Mouse (Mus musculus): ENCODE results near the gene Zbtb48. TPM values are rescaled to one million over a fixed set of nuclear protein-coding genes. Genes with fewer than 3 reads are reported as not detected.

Zbtb48 gene
- total and polyA plus RNA-seq, 3 experiments = 9.8 to 13.9 (median 13.4) TPM

DNA sequence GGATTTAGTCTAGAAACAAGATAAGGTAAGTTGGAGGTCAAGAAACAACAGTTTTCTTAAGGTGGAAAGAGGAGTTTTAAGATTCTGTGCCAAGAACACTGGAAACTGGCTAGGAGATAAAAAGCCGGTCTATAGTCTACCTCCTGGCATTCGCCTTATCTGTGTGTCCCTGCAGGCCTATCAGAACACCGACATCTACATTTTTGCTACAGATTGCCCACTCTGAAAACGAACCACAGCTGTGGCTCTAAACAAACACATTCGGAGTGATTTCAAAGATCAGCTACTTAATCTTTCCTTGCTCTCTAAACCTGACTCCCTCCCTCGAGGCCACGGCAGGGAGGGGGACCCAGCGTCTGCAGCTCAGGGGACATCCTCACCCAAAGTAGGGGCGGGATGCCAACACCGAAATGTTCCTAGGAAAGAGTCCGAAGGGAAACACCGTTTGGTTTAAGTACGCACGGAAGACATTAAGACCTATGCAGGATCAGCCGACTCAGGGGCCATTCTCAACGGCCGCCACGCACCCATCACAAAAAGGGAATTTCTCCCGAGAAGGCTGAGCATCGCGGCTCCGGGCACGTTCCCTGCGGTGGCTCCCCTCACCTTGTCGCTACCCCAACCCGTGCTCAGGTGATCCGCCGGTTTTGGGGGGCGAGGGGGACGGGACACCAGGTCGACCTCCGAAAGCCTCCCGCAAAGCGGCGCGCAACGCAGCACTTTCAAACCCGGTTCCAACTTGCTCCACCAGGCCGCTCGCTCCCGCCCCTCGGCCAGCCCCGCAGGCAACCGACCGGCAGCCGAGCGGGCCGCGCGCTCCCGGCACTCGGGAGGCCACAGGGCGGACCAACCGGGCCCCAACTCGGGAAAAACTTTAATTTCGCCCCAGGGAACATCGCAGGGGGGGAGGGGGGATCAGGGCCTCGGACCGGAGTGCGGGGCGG lies 33.0 kb downstream of the Zbtb48 start:
- DNase-seq (ENCODE audit: low spot score) = peak; percentile 71

DNA sequence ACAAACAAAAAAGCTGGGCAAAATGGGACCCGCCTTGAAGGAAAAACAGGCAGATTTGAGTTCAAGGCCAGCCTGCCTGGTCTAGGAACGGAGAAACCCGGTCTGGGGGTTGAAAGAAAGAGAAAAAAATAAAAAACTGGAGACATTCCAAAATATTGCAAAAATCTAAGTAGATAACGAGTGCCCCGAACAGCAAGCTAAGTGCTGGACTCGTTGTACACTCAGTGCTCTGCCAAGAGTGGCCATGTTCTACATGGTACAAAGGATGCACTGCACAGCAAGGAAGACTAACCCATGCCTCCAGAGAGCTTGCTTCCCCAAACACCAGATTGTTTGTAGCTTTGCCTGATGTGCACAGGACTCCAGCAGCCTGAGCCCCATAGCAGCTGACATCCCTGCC lies 34.4 kb downstream of the Zbtb48 start:
- ATAC-seq (ENCODE audit: extremely low read depth, insufficient number of reproducible peaks, low FRiP score, poor library complexity, severe bottlenecking) (no peak), DNase-seq (ENCODE audit: low spot score) (no peak)
- peaks cover 60% of the 10 kb centered on the region for H3K4me1 ChIP-seq (ENCODE audit: insufficient read depth, low read depth, low read length)
- peaks cover 63% of the 10 kb centered on the region for H3K27me3 ChIP-seq (ENCODE audit: insufficient read depth, low read length)
- no peaks in the 10 kb centered on the region for H3K9me3 ChIP-seq (replicated peaks)
- TF ChIP-seq CTCF (IDR thresholded peaks at IDR 0.05; ENCODE audit: low read depth, low read length) (no peak), GATA2 (IDR thresholded peaks at IDR 0.05; ENCODE audit: borderline replicate concordance, low read depth, low read length) (no peak), TAL1 (conservative IDR thresholded peaks at IDR 0.05; ENCODE audit: low read depth, low read length) (no peak), POLR2AphosphoS5 (IDR thresholded peaks at IDR 0.05; ENCODE audit: insufficient replicate concordance, low read depth, low read length) (no peak), GATA1 (IDR thresholded peaks at IDR 0.05; ENCODE audit: borderline replicate concordance, low read length) (no peak)
- no peak overlapping the region for H3K4me3 ChIP-seq (ENCODE audit: low read depth, low read length)
- peaks cover 28% of the 10 kb centered on the region for H3K36me3 ChIP-seq (replicated peaks)

More for the DNA sequence above, 33.0 kb downstream of the Zbtb48 start:
- peaks cover 55% of the 10 kb centered on the region for H3K27me3 ChIP-seq (ENCODE audit: insufficient read depth, low read length)
- H3K36me3 ChIP-seq (replicated peaks) = peaks cover 28% of the 10 kb centered on the region
- no peak for TF ChIP-seq GATA1 (IDR thresholded peaks at IDR 0.05; ENCODE audit: borderline replicate concordance, low read length)
- TF ChIP-seq GATA2 (IDR thresholded peaks at IDR 0.05; ENCODE audit: borderline replicate concordance, low read depth, low read length) = 0 out of 2 replicates have a peak, but pooled peaks have one; percentile 42
- TF ChIP-seq TAL1 (conservative IDR thresholded peaks at IDR 0.05; ENCODE audit: low read depth, low read length) = peak; percentile 74
- ATAC-seq (ENCODE audit: extremely low read depth, insufficient number of reproducible peaks, low FRiP score, poor library complexity, severe bottlenecking) = peak; percentile 73
- no peaks in the 10 kb centered on the region for H3K9me3 ChIP-seq (replicated peaks)
- H3K4me3 ChIP-seq (ENCODE audit: low read depth, low read length) = peak overlapping the region; percentile 87
- H3K4me1 ChIP-seq (ENCODE audit: insufficient read depth, low read depth, low read length) = peaks cover 54% of the 10 kb centered on the region

DNA sequence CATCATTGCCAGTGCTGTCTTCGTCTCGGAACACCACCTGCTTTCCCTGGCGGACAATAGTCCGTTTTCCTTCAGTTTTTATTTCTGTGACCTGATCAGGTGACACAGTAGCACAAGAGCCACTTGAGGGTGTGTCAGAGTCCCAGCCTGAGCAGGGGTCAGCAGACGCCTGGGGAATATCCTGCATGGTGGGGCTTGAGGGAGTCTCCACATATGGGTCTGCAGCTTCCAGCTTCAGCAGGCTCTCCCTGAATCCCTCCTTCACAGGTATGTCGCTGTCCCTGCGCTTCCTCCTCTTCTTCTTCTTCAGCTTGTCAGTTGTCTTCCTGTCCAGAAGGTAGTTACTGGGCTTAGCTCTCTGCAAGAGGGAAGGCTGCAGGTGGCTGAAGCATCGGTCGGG lies 35.4 kb downstream of the Zbtb48 start:
- Histone ChIP-seq H3K4me3 (ENCODE audit: low read depth, low read length) (no peak overlapping the region), H3K9me3 (replicated peaks) (no peaks in the 10 kb centered on the region), H3K27me3 (ENCODE audit: insufficient read depth, low read length) (peaks cover 63% of the 10 kb centered on the region), H3K36me3 (replicated peaks) (peaks cover 28% of the 10 kb centered on the region), H3K4me1 (ENCODE audit: insufficient read depth, low read depth, low read length) (peaks cover 54% of the 10 kb centered on the region)
- no peak for DNase-seq (ENCODE audit: low spot score)
- ATAC-seq (ENCODE audit: extremely low read depth, insufficient number of reproducible peaks, low FRiP score, poor library complexity, severe bottlenecking) = no peak
- TF ChIP-seq GATA1 (IDR thresholded peaks at IDR 0.05; ENCODE audit: borderline replicate concordance, low read length) (no peak), GATA2 (IDR thresholded peaks at IDR 0.05; ENCODE audit: borderline replicate concordance, low read depth, low read length) (no peak), CTCF (IDR thresholded peaks at IDR 0.05; ENCODE audit: low read depth, low read length) (no peak), POLR2AphosphoS5 (IDR thresholded peaks at IDR 0.05; ENCODE audit: insufficient replicate concordance, low read depth, low read length) (no peak), TAL1 (conservative IDR thresholded peaks at IDR 0.05; ENCODE audit: low read depth, low read length) (no peak)

DNA sequence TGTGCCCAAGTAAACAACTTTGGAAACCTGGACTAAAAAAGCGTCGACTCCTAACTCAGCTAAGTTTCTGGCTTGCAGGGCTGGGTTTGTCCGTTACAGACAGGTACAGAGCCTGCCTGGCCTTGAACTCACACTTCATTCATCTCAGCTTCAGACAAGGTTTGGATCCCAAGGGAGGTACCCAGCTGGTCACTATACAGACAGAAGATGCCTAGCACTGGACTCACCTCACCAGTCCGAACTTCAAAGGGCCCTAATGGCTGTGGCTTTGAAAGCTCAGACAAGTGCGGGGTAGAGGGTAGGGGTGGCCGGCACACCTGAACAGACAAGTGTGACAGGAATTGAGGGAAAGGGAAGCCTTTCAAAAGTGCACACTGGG lies 38.4 kb downstream of the Zbtb48 start:
- DNase-seq (ENCODE audit: low spot score) (no peak), ATAC-seq (ENCODE audit: extremely low read depth, insufficient number of reproducible peaks, low FRiP score, poor library complexity, severe bottlenecking) (no peak)
- Histone ChIP-seq H3K4me3 (ENCODE audit: low read depth, low read length) (peak overlapping the region; percentile 77; the same call in 1 of the 2 replicates), H3K36me3 (replicated peaks) (peaks cover 32% of the 10 kb centered on the region), H3K9me3 (replicated peaks) (no peaks in the 10 kb centered on the region), H3K4me1 (ENCODE audit: insufficient read depth, low read depth, low read length) (peaks cover 50% of the 10 kb centered on the region), H3K27me3 (ENCODE audit: insufficient read depth, low read length) (peaks cover 74% of the 10 kb centered on the region)
- TF ChIP-seq GATA2 (IDR thresholded peaks at IDR 0.05; ENCODE audit: borderline replicate concordance, low read depth, low read length) (no peak), GATA1 (IDR thresholded peaks at IDR 0.05; ENCODE audit: borderline replicate concordance, low read length) (no peak), POLR2AphosphoS5 (IDR thresholded peaks at IDR 0.05; ENCODE audit: insufficient replicate concordance, low read depth, low read length) (no peak), CTCF (IDR thresholded peaks at IDR 0.05; ENCODE audit: low read depth, low read length) (no peak), TAL1 (conservative IDR thresholded peaks at IDR 0.05; ENCODE audit: low read depth, low read length) (no peak)

DNA sequence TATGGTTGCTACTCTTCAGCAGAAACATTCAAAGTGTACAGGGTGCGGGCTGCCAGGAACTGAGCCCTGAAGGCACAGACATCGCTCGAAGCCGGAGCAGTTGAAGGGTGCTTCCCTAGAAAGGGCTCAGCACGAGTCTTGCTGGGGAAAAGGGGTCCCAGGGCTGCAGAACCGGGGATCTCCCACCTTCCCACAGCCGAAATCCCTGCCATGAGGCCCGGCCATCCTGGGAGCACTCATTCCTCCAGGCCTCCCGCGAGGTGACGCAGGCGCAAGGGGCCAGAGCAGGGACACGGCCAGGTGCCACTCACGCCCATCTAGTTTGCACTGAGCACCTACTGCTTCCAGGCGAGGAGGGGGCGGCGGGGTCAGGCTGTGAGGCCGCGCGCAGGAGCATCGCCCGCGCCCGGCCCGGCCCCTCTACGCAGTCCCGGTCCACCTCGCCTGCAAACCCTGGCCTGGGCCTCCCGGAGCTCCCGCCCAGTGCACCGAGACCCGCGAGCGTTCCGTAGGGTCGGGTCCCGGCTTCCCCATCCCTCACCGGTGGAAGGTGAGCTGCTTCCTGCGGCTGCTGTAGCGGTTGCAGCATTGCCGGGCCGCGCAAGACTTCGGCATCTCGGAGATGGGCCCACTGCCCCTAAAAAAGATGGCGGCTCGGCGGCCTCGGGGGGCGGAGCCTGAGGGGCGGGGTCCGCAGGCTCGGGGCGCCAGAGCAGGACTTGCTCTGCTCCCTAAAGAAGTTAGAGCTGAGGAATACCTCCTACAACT lies 38.9 kb downstream of the Zbtb48 start, which contains the start of gene Thap3:
Thap3 (minus strand) TSS at position 656 of the 768 bp plus-strand sequence.
- Histone ChIP-seq H3K9me3 (replicated peaks) (no peaks in the 10 kb centered on the region), H3K4me1 (ENCODE audit: insufficient read depth, low read depth, low read length) (peaks cover 44% of the 10 kb centered on the region), H3K36me3 (replicated peaks) (peaks cover 37% of the 10 kb centered on the region), H3K27me3 (ENCODE audit: insufficient read depth, low read length) (peaks cover 70% of the 10 kb centered on the region), H3K4me3 (ENCODE audit: low read depth, low read length) (peak within 1 kb of the TSS; percentile 77)
- TF ChIP-seq GATA1 (IDR thresholded peaks at IDR 0.05; ENCODE audit: borderline replicate concordance, low read length) (no peak), GATA2 (IDR thresholded peaks at IDR 0.05; ENCODE audit: borderline replicate concordance, low read depth, low read length) (no peak), TAL1 (conservative IDR thresholded peaks at IDR 0.05; ENCODE audit: low read depth, low read length) (no peak), CTCF (IDR thresholded peaks at IDR 0.05; ENCODE audit: low read depth, low read length) (no peak), POLR2AphosphoS5 (IDR thresholded peaks at IDR 0.05; ENCODE audit: insufficient replicate concordance, low read depth, low read length) (no peak)
- DNase-seq (ENCODE audit: low spot score) (peak; percentile 36), ATAC-seq (ENCODE audit: extremely low read depth, insufficient number of reproducible peaks, low FRiP score, poor library complexity, severe bottlenecking) (no peak)

DNA sequence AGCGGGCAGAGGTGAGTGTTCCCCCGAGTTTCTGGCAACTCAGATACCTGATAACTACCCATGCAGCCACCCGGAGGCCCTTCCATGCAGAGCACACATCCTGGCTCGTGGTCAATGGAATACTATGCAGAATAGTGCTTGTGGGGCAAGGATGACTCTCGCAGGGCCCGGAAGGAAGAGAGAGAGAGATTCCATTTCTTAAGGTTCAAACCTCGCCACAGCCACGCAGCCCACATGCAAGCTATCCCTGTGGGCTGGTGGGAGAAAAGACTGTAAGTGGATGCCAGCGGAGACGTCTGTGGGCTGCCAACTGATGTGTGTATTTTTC lies 39.5 kb downstream of the Zbtb48 start:
- Histone ChIP-seq H3K27me3 (ENCODE audit: insufficient read depth, low read length) (peaks cover 66% of the 10 kb centered on the region), H3K4me1 (ENCODE audit: insufficient read depth, low read depth, low read length) (peaks cover 39% of the 10 kb centered on the region), H3K4me3 (ENCODE audit: low read depth, low read length) (peak overlapping the region; percentile 77), H3K9me3 (replicated peaks) (no peaks in the 10 kb centered on the region), H3K36me3 (replicated peaks) (peaks cover 39% of the 10 kb centered on the region)
- no peak for TF ChIP-seq POLR2AphosphoS5 (IDR thresholded peaks at IDR 0.05; ENCODE audit: insufficient replicate concordance, low read depth, low read length)
- no peak for TF ChIP-seq TAL1 (conservative IDR thresholded peaks at IDR 0.05; ENCODE audit: low read depth, low read length)
- TF ChIP-seq CTCF (IDR thresholded peaks at IDR 0.05; ENCODE audit: low read depth, low read length) = no peak
- TF ChIP-seq GATA2 (IDR thresholded peaks at IDR 0.05; ENCODE audit: borderline replicate concordance, low read depth, low read length) = no peak
- TF ChIP-seq GATA1 (IDR thresholded peaks at IDR 0.05; ENCODE audit: borderline replicate concordance, low read length) = no peak
- ATAC-seq (ENCODE audit: extremely low read depth, insufficient number of reproducible peaks, low FRiP score, poor library complexity, severe bottlenecking) (no peak), DNase-seq (ENCODE audit: low spot score) (no peak)
